Mouse (Mus musculus) cortical plate, adult 2 months (tissue): ENCODE results near the gene Psmb3. TPM values are rescaled to one million over a fixed set of nuclear protein-coding genes. Genes with fewer than 3 reads are reported as not detected.
A peak's percentile ranks its signal among the peaks of the same experiment; 100 is the strongest.

ENCODE experiments used
- H3K27ac ChIP-seq: fragments of 200-500 bp; 2 replicates; pipeline ENCODE4 v1.5.1; 2012; ENCODE audit warnings: low read length, control low read depth, inconsistent platforms; ENCODE audit not compliant: insufficient read depth
- H3K4me1 ChIP-seq: fragments of 200-500 bp; 2 replicates; pipeline ENCODE4 v1.6.1; 2011; ENCODE audit warnings: low read length; ENCODE audit not compliant: control insufficient read depth, insufficient read depth
- H3K4me3 ChIP-seq: fragments of 200-500 bp; 2 replicates; pipeline ENCODE4 v1.5.1; 2011; ENCODE audit warnings: mild to moderate bottlenecking, low read length, control low read depth; ENCODE audit not compliant: insufficient read depth
- CTCF ChIP-seq: fragments of 200-500 bp; IDR thresholded peaks from 2 replicates; pipeline ENCODE4 v1.5.1; 2011; ENCODE audit warnings: mild to moderate bottlenecking, control low read depth, low read length; ENCODE audit not compliant: insufficient read depth; ENCODE audit errors: extremely low read depth
- POLR2A ChIP-seq: fragments of 200-500 bp; IDR thresholded peaks from 2 replicates; pipeline ENCODE4 v1.6.1; 2011; ENCODE audit warnings: mild to moderate bottlenecking, low read length, control low read depth; ENCODE audit not compliant: insufficient read depth; ENCODE audit errors: extremely low read depth
- polyA plus RNA-seq: library from polyadenylated mRNA; depleted of rRNA; stranded (reverse); fragments of >200 nt; gene quantifications from 2 replicates; pipeline ENCODE4 v1.2.3, GENCODE M21; 2012

Psmb3 gene
- polyA plus RNA-seq, 1 experiment = 249 TPM

- H3K27ac ChIP-seq = no peak overlapping the region
- H3K4me3 ChIP-seq = no peak overlapping the region
- TF ChIP-seq CTCF (no peak), POLR2A (no peak)
Observed at GRCm38 (mm10) chr11:97677381-97677780, 25.8 kb upstream of the Psmb3 start.

DNA sequence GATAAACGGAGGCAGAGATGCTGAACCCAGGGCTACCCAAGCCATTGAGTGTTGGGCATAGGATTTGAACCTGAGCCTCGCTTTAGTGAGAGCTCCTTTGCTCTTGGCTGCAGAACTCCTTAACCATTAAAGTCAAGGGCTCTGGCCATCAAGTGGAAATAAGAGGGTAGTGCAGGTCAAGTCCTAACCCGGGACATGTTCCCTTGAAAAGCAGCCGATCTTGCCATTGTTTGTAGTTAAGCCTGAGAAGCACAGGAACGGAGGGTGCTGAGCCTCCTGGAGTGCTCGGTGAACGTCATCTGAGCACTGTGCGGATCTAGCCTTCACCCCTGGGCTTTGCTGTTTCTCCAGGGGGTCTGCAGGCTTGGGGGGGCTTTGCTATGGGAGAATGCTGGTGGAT is 25.4 kb upstream of the Psmb3 start:
- Histone ChIP-seq H3K4me1 (no peaks in the 10 kb centered on the region), H3K27ac (no peak overlapping the region), H3K4me3 (no peak overlapping the region)
- no peak for TF ChIP-seq CTCF
- TF ChIP-seq POLR2A = no peak

More at GRCm38 (mm10) chr11:97677381-97677780, 25.8 kb upstream of the Psmb3 start:
- no peaks in the 10 kb centered on the region for H3K4me1 ChIP-seq

GRCm38 (mm10) chr11:97678301-97678700 is 24.9 kb upstream of the Psmb3 start:
- Histone ChIP-seq H3K4me1 (no peaks in the 10 kb centered on the region), H3K4me3 (no peak overlapping the region), H3K27ac (no peak overlapping the region)
- TF ChIP-seq CTCF = no peak
- no peak for TF ChIP-seq POLR2A

DNA sequence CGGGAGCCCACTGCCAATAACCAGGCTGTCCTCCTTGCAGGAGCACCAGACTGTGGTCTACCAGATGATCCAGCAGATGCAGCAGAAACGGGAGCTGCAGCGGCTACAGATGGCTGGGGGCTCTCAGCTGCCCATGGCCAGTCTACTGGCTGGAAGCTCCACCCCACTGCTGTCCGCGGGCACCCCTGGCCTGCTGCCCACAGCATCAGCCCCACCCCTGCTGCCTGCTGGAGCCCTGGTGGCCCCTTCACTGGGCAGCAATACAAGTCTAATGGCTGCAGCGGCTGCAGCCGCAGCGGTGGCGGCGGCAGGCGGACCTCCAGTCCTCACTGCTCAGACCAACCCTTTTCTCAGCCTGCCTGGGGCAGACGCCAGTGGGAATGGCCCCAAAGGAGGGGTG is 22.8 kb upstream of the Psmb3 start:
- H3K4me1 ChIP-seq = no peaks in the 10 kb centered on the region
- H3K4me3 ChIP-seq = no peak overlapping the region
- H3K27ac ChIP-seq = no peak overlapping the region
- TF ChIP-seq CTCF = no peak
- no peak for TF ChIP-seq POLR2A

DNA sequence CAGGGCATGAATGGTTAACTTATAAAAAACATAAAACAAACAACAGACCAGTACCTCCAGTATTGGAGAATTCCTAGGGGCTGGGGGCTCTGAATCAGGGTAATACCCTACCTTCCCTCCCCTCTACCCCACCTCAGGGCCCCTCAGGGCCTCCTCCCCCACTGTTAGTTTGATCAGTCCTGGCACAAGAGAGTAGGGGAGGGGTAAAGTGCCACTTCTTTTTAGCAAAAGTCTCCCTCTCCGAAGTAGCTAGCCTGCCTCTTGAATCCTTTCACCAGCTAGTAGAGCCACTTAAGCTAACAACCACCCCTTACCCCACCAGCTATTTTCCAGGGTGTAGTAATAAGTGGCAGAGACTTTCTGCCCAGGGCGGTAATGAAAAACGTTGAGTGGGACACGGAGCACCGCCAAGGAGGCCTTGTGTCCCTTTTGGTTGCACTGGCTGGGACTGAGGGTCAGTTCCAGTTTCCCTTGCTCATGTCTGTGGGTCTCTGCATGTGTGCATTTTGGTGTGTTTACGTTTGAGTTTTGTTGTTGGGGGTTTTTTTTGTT is 20.6 kb upstream of the Psmb3 start:
- Histone ChIP-seq H3K4me1 (peaks cover 4% of the 10 kb centered on the region), H3K4me3 (no peak overlapping the region), H3K27ac (no peak overlapping the region)
- TF ChIP-seq POLR2A (no peak), CTCF (no peak)

DNA sequence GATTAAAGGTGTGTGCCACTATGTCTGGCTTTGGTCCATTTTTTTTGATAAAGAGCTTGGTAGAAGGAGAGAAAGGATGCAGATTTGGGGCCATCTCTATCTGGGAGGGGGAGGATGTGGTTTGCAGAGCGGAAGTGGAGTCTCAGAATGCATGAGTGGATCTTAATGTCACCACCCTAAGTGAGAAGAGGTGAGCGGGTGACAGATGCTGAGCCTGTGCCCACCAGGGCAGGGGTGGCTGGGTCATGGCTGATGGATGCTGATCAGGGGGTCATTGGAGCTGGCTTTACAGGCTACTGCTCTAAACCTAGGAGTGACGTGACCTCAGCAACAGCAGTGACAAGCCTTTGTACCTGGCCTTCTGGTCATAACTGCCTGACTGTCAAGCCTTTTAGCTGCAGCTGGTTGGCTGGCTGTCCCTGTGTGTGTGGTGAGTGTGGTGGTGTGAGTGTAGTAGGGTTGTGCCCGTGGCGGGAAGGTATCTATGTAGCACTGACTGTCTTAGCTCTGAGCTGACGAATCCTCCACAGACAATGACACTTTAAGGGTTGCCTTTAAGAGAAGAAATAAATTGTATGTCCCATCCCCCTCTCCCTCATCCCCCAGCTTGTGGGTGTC is 19.0 kb upstream of the Psmb3 start:
- no peak for TF ChIP-seq CTCF
- Histone ChIP-seq H3K4me3 (no peak overlapping the region), H3K4me1 (peaks cover 4% of the 10 kb centered on the region), H3K27ac (no peak overlapping the region)

- TF ChIP-seq POLR2A (0 out of 2 replicates have a peak, but pooled peaks have one; percentile 7), CTCF (no peak)
- Histone ChIP-seq H3K27ac (no peak overlapping the region), H3K4me3 (no peak overlapping the region), H3K4me1 (peaks cover 4% of the 10 kb centered on the region)
Observed at GRCm38 (mm10) chr11:97684766-97685165, 18.4 kb upstream of the Psmb3 start.

- H3K4me3 ChIP-seq = peak within 1 kb of the TSS; percentile 41
- peaks cover 4% of the 10 kb centered on the region for H3K4me1 ChIP-seq
- TF ChIP-seq POLR2A (peak; percentile 46; the same call in 1 of the 2 replicates), CTCF (no peak)
- H3K27ac ChIP-seq = peak within 1 kb of the TSS; percentile 15; the same call in 1 of the 2 replicates
Observed at GRCm38 (mm10) chr11:97685613-97686321, 17.4 kb upstream of the Psmb3 start, which contains the start of gene Cisd3. Gene Cisd3, plus strand, starts transcription at chr11:97685826.

GRCm38 (mm10) chr11:97686322-97686908 is 16.8 kb upstream of the Psmb3 start:
- H3K27ac ChIP-seq = no peak overlapping the region
- H3K4me3 ChIP-seq = peak overlapping the region; percentile 41
- no peak for TF ChIP-seq POLR2A
- no peak for TF ChIP-seq CTCF
- peaks cover 4% of the 10 kb centered on the region for H3K4me1 ChIP-seq

DNA sequence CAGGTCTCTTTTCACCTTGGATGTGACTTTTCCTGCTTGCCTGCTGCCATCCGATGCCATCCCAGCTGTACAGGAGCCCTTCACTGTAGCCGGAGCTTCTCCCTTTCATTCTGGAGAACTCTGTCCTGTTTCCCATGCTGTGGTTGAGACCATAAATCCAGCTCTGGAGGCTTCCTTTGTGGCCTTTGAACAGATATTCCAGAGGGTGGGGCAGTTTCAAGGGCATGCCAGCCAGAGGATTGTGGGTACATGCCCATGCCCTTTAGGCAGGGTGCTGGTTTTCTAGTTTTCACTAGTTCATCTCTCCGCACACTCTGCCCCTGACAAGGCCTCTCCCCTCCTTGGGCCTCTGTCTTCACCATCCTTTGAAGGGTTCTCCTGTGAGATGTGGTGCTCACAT is 16.1 kb upstream of the Psmb3 start:
- no peak overlapping the region for H3K27ac ChIP-seq
- H3K4me1 ChIP-seq = peaks cover 4% of the 10 kb centered on the region
- H3K4me3 ChIP-seq = no peak overlapping the region; the same call in 1 of the 2 replicates
- TF ChIP-seq CTCF (no peak), POLR2A (no peak)
